12 mouse cellular contexts compared by ENCODE assay signal in the genomic region with DNA sequence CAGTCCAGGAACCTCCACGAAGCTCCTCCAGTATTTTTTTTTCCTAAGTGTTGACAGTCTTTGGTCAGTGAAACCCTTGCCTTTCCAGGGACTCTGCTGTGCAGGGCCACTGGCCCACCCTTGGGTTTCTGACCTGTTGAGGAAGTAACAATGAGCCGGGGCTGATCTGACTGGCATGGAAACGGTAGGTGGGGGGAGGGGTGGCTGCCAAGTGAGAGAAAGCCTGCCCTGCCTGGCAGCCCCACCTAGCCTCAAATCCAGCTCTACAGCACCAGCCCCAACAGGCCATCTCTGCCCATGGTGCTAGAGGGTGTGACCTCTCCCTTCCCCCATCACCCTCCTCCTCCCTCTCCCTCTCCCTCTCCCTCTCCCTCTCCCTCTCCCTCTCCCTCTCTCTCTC. TPM values are rescaled to one million over a fixed set of nuclear protein-coding genes. Genes with fewer than 3 reads are reported as not detected.
DNase-seq lines count a peak whose midpoint lies in the region; ATAC-seq and TF ChIP-seq lines count a peak whose summit lies in the region.
"Had no signal": no experiment of that assay in that cellular context is flagged by ENCODE, and none has a peak within 500 bp of the region (broad histone marks: within the 10 kb centered on the region; RNA-seq: fewer than 3 reads in every experiment).

No protein-coding gene starts in this region.

- no peak for TF ChIP-seq POLR2A in lung, adult 2 months (IDR thresholded peaks at IDR 0.05; ENCODE audit: borderline replicate concordance, extremely low read depth, low read depth, low read length)

- H3K4me2 ChIP-seq in stomach, postnatal 0 days (replicated peaks; ENCODE audit: low read depth), result no peak overlapping the region
- H3K4me2 ChIP-seq: intestine, embryonic 15.5 days; neural tube, embryonic 12.5 days had no signal

- H3K4me1 ChIP-seq in lung, adult 2 months (ENCODE audit: control insufficient read depth, insufficient read depth, low read length), result peaks cover 4% of the 10 kb centered on the region
- H3K4me1 ChIP-seq in stomach, postnatal 0 days (replicated peaks; ENCODE audit: control insufficient read depth, insufficient read depth), result no peaks in the 10 kb centered on the region; the same call in 1 of the 2 replicates

- no peaks in the 10 kb centered on the region for H3K27me3 ChIP-seq in stomach, postnatal 0 days (ENCODE audit: control insufficient read depth, insufficient read depth, low read length)
- H3K27me3 ChIP-seq: intestine, embryonic 15.5 days had no signal

- H3K27ac ChIP-seq in stomach, postnatal 0 days (replicated peaks), result peak overlapping the region; percentile 65; the same call in 1 of the 2 replicates
- H3K27ac ChIP-seq: intestine, embryonic 15.5 days; left cerebral cortex, adult 2 months; neural tube, embryonic 12.5 days had no signal

- TF ChIP-seq EP300 in stomach, postnatal 0 days (optimal IDR thresholded peaks at IDR 0.05), result no peak

- WGBS in lung, adult 2 months, result 5% methylated on average over 3 of the region's 3 CpGs
- WGBS in stomach, postnatal 0 days, result 8% methylated on average over 3 of the region's 3 CpGs

- H3K4me3 ChIP-seq in lung, adult 2 months (replicated peaks; ENCODE audit: extremely low read depth, low read depth, low read length), result no peak overlapping the region
- H3K4me3 ChIP-seq in stomach, postnatal 0 days (ENCODE audit: low read depth, low read length), result no peak overlapping the region
- H3K4me3 ChIP-seq: intestine, embryonic 15.5 days; left cerebral cortex, adult 2 months; neural tube, embryonic 12.5 days had no signal

- no peaks in the 10 kb centered on the region for H3K9me3 ChIP-seq in stomach, postnatal 0 days (ENCODE audit: control insufficient read depth, low read length)
- H3K9me3 ChIP-seq: intestine, embryonic 15.5 days; neural tube, embryonic 12.5 days had no signal

- no peak for TF ChIP-seq CTCF in lung, adult 2 months (IDR thresholded peaks at IDR 0.05; ENCODE audit: insufficient read depth, low read length)
- TF ChIP-seq CTCF in stomach, postnatal 0 days (IDR thresholded peaks at IDR 0.05; ENCODE audit: low read depth), result no peak

- no peak overlapping the region for H3K9ac ChIP-seq in stomach, postnatal 0 days (ENCODE audit: low read length)
- H3K9ac ChIP-seq: intestine, embryonic 15.5 days; neural tube, embryonic 12.5 days had no signal

- DNase-seq in adrenal gland, postnatal 14 days, result peak; percentile 38
- no peak for DNase-seq in adrenal gland, adult (ENCODE audit: inconsistent age in 2 of 2, low spot score in 1 of 2)
- DNase-seq in urinary bladder, adult 18-20 months (ENCODE audit: low spot score in 2 of 2), result peak; percentile 64 to 79
- no peak for DNase-seq in urinary bladder, postnatal 10 days (ENCODE audit: low spot score)
- peak; percentile 39 for DNase-seq in lung, adult 2 months
- peak; percentile 65 for DNase-seq in stomach, postnatal 0 days (ENCODE audit: low spot score)
- no peak for DNase-seq in frontal cortex, postnatal 36 days (ENCODE audit: low spot score in 2 of 2)
- no peak for DNase-seq in testis, postnatal 14 days (ENCODE audit: low spot score)

- no peaks in the 10 kb centered on the region for H3K36me3 ChIP-seq in stomach, postnatal 0 days (ENCODE audit: control insufficient read depth, insufficient read depth, low read length)
- H3K36me3 ChIP-seq: intestine, embryonic 15.5 days; neural tube, embryonic 12.5 days had no signal

- no peak for ATAC-seq in stomach, postnatal 0 days (ENCODE audit: low FRiP score, low TSS enrichment)
- ATAC-seq: activated CD4-positive, CD25-positive, alpha-beta regulatory T cell, adult 4 months; intestine, embryonic 15.5 days had no signal

RNA-seq across cellular contexts. Expression of gene Mapkapk3, which starts 4.7 kb away (rescaled TPM):
- 34.9 and 42.8 TPM in 2 replicates for total RNA-seq in adrenal gland, postnatal 14 days (2021)
- 29.3 and 41.1 TPM in 2 replicates for polyA plus RNA-seq in lung, adult 2 months (2012; rRNA removed)
- polyA plus RNA-seq in stomach, postnatal 0 days (2015; fragmentation: Nextera tagmentation; extraction: Ambion mirVana), result 32.0 and 37.4 TPM in 2 replicates

RNA-seq across cellular contexts. Expression of gene Cish, which starts 10.8 kb away (rescaled TPM):
- total RNA-seq in adrenal gland, postnatal 14 days (2021), result 20.5 and 63.5 TPM in 2 replicates
- 61.1 and 72.2 TPM in 2 replicates for polyA plus RNA-seq in lung, adult 2 months (2012; rRNA removed)
- polyA plus RNA-seq in stomach, postnatal 0 days (2015; fragmentation: Nextera tagmentation; extraction: Ambion mirVana), result 30.8 and 32.2 TPM in 2 replicates

RNA-seq across cellular contexts. Expression of gene Hemk1, which starts 53.1 kb away (rescaled TPM):
- 23.1 and 23.9 TPM in 2 replicates for total RNA-seq in adrenal gland, postnatal 14 days (2021)
- polyA plus RNA-seq in lung, adult 2 months (2012; rRNA removed), result 16.9 and 21.0 TPM in 2 replicates
- polyA plus RNA-seq in stomach, postnatal 0 days (2015; fragmentation: Nextera tagmentation; extraction: Ambion mirVana), result 5.3 and 6.7 TPM in 2 replicates

RNA-seq across cellular contexts. Expression of gene Dock3, which starts 53.3 kb away (rescaled TPM):
- total RNA-seq in adrenal gland, postnatal 14 days (2021), result 3.4 and 4.2 TPM in 2 replicates
- polyA plus RNA-seq in lung, adult 2 months (2012; rRNA removed), result 0.09 and 0.18 TPM in 2 replicates
- polyA plus RNA-seq in stomach, postnatal 0 days (2015; fragmentation: Nextera tagmentation; extraction: Ambion mirVana), result 0.93 and 1.9 TPM in 2 replicates

RNA-seq across cellular contexts. Expression of gene 6430571L13Rik, which starts 55.4 kb away (rescaled TPM):
- 2.3 and 2.8 TPM in 2 replicates for total RNA-seq in adrenal gland, postnatal 14 days (2021)
- polyA plus RNA-seq in lung, adult 2 months (2012; rRNA removed), result 0.34 and 1.1 TPM in 2 replicates
- polyA plus RNA-seq in stomach, postnatal 0 days (2015; fragmentation: Nextera tagmentation; extraction: Ambion mirVana), result 0.63 and 0.73 TPM in 2 replicates

Comparison
In these comparisons a context has a peak if more than half of its experiments do, and no peak if none do; other contexts are left out.
1. DNase-seq: peak in adrenal gland, postnatal 14 days (single experiment), urinary bladder, adult 18-20 months (2 of 2), lung, adult 2 months (single experiment) and stomach, postnatal 0 days (single experiment); none in adrenal gland, adult (0 of 2), urinary bladder, postnatal 10 days (single experiment), frontal cortex, postnatal 36 days (0 of 2) and testis, postnatal 14 days (single experiment).